Mouse (Mus musculus): ENCODE measurements around the gene Ifitm10. TPM values are rescaled to one million over a fixed set of nuclear protein-coding genes. Genes with fewer than 3 reads are reported as not detected.
A peak's percentile ranks its signal among the peaks of the same experiment; 100 is the strongest.

The Ifitm10 gene
- polyA plus RNA-seq, 1 experiment from 2014 or later, result 3.0 TPM

DNA sequence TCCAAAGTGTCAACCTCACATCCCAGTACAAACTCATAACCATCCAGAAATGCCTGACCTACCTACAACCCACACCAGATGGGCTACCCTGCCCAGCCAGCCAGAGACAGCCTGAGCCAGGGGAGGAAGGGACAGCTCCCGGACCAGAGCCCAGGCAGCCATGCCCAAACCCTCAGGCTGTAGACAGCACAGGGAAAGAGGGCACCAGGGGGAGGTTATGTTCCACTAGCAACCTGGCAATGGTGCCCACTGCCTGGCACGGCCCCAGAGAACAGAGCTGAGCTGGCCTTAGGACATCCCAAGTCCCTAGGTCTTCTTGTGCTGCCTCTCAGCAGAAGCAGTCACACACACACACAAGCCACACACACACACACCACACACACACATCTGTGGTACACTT lies 4.7 kb downstream of the Ifitm10 start:
- Histone ChIP-seq H3K36me3 (ENCODE audit: control insufficient read depth, insufficient read depth, low read length) (no peaks in the 10 kb centered on the region), H3K4me3 (ENCODE audit: low read depth, low read length) (no peak overlapping the region), H3K9ac (ENCODE audit: low read depth, low read length) (no peak overlapping the region), H3K27me3 (replicated peaks; ENCODE audit: control insufficient read depth, insufficient read depth, low read length) (peaks cover 31% of the 10 kb centered on the region), H3K4me2 (ENCODE audit: low read depth, low read length) (no peak overlapping the region), H3K9me3 (ENCODE audit: control insufficient read depth, low read length) (no peaks in the 10 kb centered on the region), H3K4me1 (ENCODE audit: control insufficient read depth, insufficient read depth, low read length) (peaks cover 7% of the 10 kb centered on the region; the same call in 1 of the 2 replicates), H3K27ac (replicated peaks; ENCODE audit: low read depth, low read length) (no peak overlapping the region)
- DNase-seq (ENCODE audit: low spot score), result no peak
- 70% methylated on average over 2 of the region's 2 CpGs for WGBS
- no peak for ATAC-seq (ENCODE audit: low read depth)

GRCm38 (mm10) chr7:142363107-142363506 lies 10.4 kb downstream of the Ifitm10 start:
- no peaks in the 10 kb centered on the region for H3K36me3 ChIP-seq (ENCODE audit: control insufficient read depth, insufficient read depth, low read length)
- DNase-seq (ENCODE audit: low spot score) (no peak), ATAC-seq (ENCODE audit: low read depth) (no peak)

GRCm38 (mm10) chr7:142360743-142361142 lies 12.8 kb downstream of the Ifitm10 start:
- Histone ChIP-seq H3K4me1 (ENCODE audit: control insufficient read depth, insufficient read depth, low read length) (no peaks in the 10 kb centered on the region), H3K27me3 (replicated peaks; ENCODE audit: control insufficient read depth, insufficient read depth, low read length) (no peaks in the 10 kb centered on the region), H3K9ac (ENCODE audit: low read depth, low read length) (no peak overlapping the region), H3K36me3 (ENCODE audit: control insufficient read depth, insufficient read depth, low read length) (no peaks in the 10 kb centered on the region), H3K27ac (replicated peaks; ENCODE audit: low read depth, low read length) (no peak overlapping the region), H3K4me2 (ENCODE audit: low read depth, low read length) (no peak overlapping the region), H3K4me3 (ENCODE audit: low read depth, low read length) (no peak overlapping the region), H3K9me3 (ENCODE audit: control insufficient read depth, low read length) (no peaks in the 10 kb centered on the region)
- DNase-seq (ENCODE audit: low spot score), result no peak
- no peak for ATAC-seq (ENCODE audit: low read depth)

More at GRCm38 (mm10) chr7:142363107-142363506, 10.4 kb downstream of the Ifitm10 start:
- Histone ChIP-seq H3K4me1 (ENCODE audit: control insufficient read depth, insufficient read depth, low read length) (no peaks in the 10 kb centered on the region), H3K27ac (replicated peaks; ENCODE audit: low read depth, low read length) (no peak overlapping the region), H3K4me2 (ENCODE audit: low read depth, low read length) (no peak overlapping the region), H3K9me3 (ENCODE audit: control insufficient read depth, low read length) (no peaks in the 10 kb centered on the region), H3K4me3 (ENCODE audit: low read depth, low read length) (no peak overlapping the region), H3K27me3 (replicated peaks; ENCODE audit: control insufficient read depth, insufficient read depth, low read length) (no peaks in the 10 kb centered on the region), H3K9ac (ENCODE audit: low read depth, low read length) (no peak overlapping the region)
- 75% methylated on average over 4 of the region's 4 CpGs for WGBS

DNA sequence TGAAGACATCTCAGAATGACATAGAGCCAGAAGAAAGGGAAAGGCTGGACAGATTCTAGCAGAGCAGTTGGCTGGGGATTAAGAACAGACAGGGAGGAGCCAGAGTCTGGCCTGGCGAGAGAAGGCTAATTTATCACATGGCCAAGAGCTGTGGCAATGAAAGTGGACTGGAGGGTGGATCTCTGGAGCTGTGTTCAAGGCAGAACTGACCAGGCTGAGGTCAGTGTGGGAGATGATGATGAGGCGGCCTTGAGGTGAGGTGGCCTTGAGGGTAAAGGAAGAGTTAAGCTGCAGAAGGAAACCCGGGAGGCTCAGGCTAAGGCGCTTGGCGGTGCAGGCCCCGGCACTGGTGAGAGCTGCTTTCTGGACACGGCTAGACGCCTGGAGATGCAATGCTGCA lies 14.4 kb downstream of the Ifitm10 start:
- H3K27me3 ChIP-seq (replicated peaks; ENCODE audit: control insufficient read depth, insufficient read depth, low read length), result no peaks in the 10 kb centered on the region
- no peak overlapping the region for H3K9ac ChIP-seq (ENCODE audit: low read depth, low read length)
- H3K36me3 ChIP-seq (ENCODE audit: control insufficient read depth, insufficient read depth, low read length), result no peaks in the 10 kb centered on the region
- DNase-seq (ENCODE audit: low spot score), result no peak
- no peak overlapping the region for H3K4me3 ChIP-seq (ENCODE audit: low read depth, low read length)
- ATAC-seq (ENCODE audit: low read depth), result no peak
- no peak overlapping the region for H3K27ac ChIP-seq (replicated peaks; ENCODE audit: low read depth, low read length)
- WGBS, result 71% methylated on average over 8 of the region's 8 CpGs
- H3K4me2 ChIP-seq (ENCODE audit: low read depth, low read length), result no peak overlapping the region
- H3K4me1 ChIP-seq (ENCODE audit: control insufficient read depth, insufficient read depth, low read length), result no peaks in the 10 kb centered on the region
- no peaks in the 10 kb centered on the region for H3K9me3 ChIP-seq (ENCODE audit: control insufficient read depth, low read length)

DNA sequence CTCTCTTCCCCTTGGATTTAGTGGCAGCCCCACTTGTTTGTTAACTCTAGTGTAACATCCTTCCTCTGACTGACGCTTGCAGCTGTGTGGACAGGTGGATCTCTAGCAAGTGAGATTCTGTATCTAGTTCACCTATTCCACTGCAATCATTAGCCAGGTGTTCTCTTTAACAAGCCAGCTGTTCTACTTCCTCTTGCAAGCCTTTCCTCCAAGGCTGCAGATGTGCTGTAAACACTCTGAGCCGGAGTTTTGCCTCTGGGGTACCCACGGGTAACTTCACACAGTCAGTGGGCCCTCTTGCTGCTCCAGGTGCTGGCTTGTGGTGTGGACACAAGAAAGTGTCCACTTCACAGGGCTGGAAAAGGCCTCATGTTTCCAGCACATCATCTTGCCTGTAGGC lies 16.0 kb downstream of the Ifitm10 start:
- H3K9ac ChIP-seq (ENCODE audit: low read depth, low read length), result no peak overlapping the region
- ATAC-seq (ENCODE audit: low read depth) (no peak), DNase-seq (ENCODE audit: low spot score) (no peak)
- H3K4me2 ChIP-seq (ENCODE audit: low read depth, low read length), result no peak overlapping the region
- no peak overlapping the region for H3K27ac ChIP-seq (replicated peaks; ENCODE audit: low read depth, low read length)
- H3K9me3 ChIP-seq (ENCODE audit: control insufficient read depth, low read length), result no peaks in the 10 kb centered on the region
- H3K27me3 ChIP-seq (replicated peaks; ENCODE audit: control insufficient read depth, insufficient read depth, low read length), result no peaks in the 10 kb centered on the region
- H3K4me1 ChIP-seq (ENCODE audit: control insufficient read depth, insufficient read depth, low read length), result no peaks in the 10 kb centered on the region
- no peaks in the 10 kb centered on the region for H3K36me3 ChIP-seq (ENCODE audit: control insufficient read depth, insufficient read depth, low read length)
- WGBS, result 76% methylated on average over 3 of the region's 3 CpGs
- H3K4me3 ChIP-seq (ENCODE audit: low read depth, low read length), result no peak overlapping the region

DNA sequence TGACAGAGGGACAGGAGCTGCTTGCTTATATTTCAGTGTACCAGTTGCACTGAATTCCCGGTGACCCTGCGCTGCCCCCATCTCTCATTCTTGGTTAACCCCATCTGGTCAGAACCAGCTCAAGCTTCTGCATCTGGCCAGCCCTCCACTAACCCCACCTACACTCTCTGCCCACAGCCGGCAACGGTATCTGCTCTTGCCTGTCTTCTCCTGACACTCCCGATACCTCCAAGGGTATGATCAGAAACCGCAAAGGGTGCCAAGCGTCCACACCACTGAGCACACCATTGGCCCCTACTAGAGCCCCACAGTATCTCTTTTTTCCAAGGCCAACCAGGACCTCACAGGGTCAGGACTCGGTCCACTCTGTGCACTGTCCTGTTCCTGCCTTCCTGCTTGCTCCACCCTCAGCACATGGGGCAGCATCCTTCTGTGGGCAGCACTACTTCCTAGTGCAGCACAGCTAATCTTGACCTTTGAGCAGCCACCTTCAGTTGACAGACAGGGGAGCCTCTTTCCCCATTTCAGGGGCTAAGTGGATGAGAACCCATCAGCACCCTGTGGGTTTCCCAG lies 18.8 kb downstream of the Ifitm10 start:
- no peaks in the 10 kb centered on the region for H3K9me3 ChIP-seq (ENCODE audit: control insufficient read depth, low read length)
- DNase-seq (ENCODE audit: low spot score) (no peak), ATAC-seq (ENCODE audit: low read depth) (no peak)
- H3K9ac ChIP-seq (ENCODE audit: low read depth, low read length), result no peak overlapping the region
- no peaks in the 10 kb centered on the region for H3K27me3 ChIP-seq (replicated peaks; ENCODE audit: control insufficient read depth, insufficient read depth, low read length)
- H3K4me2 ChIP-seq (ENCODE audit: low read depth, low read length), result no peak overlapping the region
- H3K36me3 ChIP-seq (ENCODE audit: control insufficient read depth, insufficient read depth, low read length), result no peaks in the 10 kb centered on the region
- no peak overlapping the region for H3K4me3 ChIP-seq (ENCODE audit: low read depth, low read length)
- no peak overlapping the region for H3K27ac ChIP-seq (replicated peaks; ENCODE audit: low read depth, low read length)
- H3K4me1 ChIP-seq (ENCODE audit: control insufficient read depth, insufficient read depth, low read length), result no peaks in the 10 kb centered on the region
- 56% methylated on average over 8 of the region's 8 CpGs for WGBS

DNA sequence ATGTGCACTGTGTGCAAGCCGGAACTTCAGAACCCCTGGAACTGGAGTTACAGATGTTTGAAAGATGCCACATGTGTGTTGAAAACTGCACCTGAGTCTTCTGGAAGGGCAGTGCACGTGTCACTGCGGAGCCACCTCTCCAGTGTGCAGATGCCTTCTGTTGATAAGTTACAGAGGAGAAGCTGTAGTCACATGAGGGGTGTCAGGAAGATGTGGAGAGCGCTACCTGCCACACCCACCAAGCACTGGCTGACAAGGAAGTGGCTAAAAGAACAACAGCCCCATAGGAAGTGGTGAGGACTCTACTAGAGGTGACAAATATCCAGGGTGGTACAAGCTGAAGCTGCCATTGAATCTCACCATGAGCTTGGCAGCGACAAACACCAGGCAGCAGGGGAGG lies 19.7 kb downstream of the Ifitm10 start:
- Histone ChIP-seq H3K36me3 (ENCODE audit: control insufficient read depth, insufficient read depth, low read length) (no peaks in the 10 kb centered on the region), H3K4me2 (ENCODE audit: low read depth, low read length) (no peak overlapping the region), H3K27ac (replicated peaks; ENCODE audit: low read depth, low read length) (no peak overlapping the region), H3K4me1 (ENCODE audit: control insufficient read depth, insufficient read depth, low read length) (peaks cover 5% of the 10 kb centered on the region; the same call in 1 of the 2 replicates), H3K4me3 (ENCODE audit: low read depth, low read length) (no peak overlapping the region), H3K9ac (ENCODE audit: low read depth, low read length) (no peak overlapping the region), H3K9me3 (ENCODE audit: control insufficient read depth, low read length) (no peaks in the 10 kb centered on the region), H3K27me3 (replicated peaks; ENCODE audit: control insufficient read depth, insufficient read depth, low read length) (no peaks in the 10 kb centered on the region)
- WGBS, result 63% methylated on average over 5 of the region's 5 CpGs
- DNase-seq (ENCODE audit: low spot score), result no peak
- ATAC-seq (ENCODE audit: low read depth), result no peak

- DNase-seq (ENCODE audit: low spot score) (no peak), ATAC-seq (ENCODE audit: low read depth) (no peak)
- Histone ChIP-seq H3K9ac (ENCODE audit: low read depth, low read length) (no peak overlapping the region), H3K4me2 (ENCODE audit: low read depth, low read length) (no peak overlapping the region), H3K4me1 (ENCODE audit: control insufficient read depth, insufficient read depth, low read length) (peaks cover 5% of the 10 kb centered on the region; the same call in 1 of the 2 replicates), H3K27me3 (replicated peaks; ENCODE audit: control insufficient read depth, insufficient read depth, low read length) (no peaks in the 10 kb centered on the region), H3K9me3 (ENCODE audit: control insufficient read depth, low read length) (no peaks in the 10 kb centered on the region), H3K4me3 (ENCODE audit: low read depth, low read length) (no peak overlapping the region), H3K27ac (replicated peaks; ENCODE audit: low read depth, low read length) (peak overlapping the region; percentile 23; the same call in 1 of the 2 replicates), H3K36me3 (ENCODE audit: control insufficient read depth, insufficient read depth, low read length) (no peaks in the 10 kb centered on the region)
- WGBS, result 68% methylated on average over 5 of the region's 5 CpGs
Measured at GRCm38 (mm10) chr7:142351569-142351968, 22.0 kb downstream of the Ifitm10 start.

GRCm38 (mm10) chr7:142349308-142349961 lies 24.1 kb downstream of the Ifitm10 start:
- H3K36me3 ChIP-seq (ENCODE audit: control insufficient read depth, insufficient read depth, low read length), result no peaks in the 10 kb centered on the region
- no peaks in the 10 kb centered on the region for H3K9me3 ChIP-seq (ENCODE audit: control insufficient read depth, low read length)
- peaks cover 5% of the 10 kb centered on the region; the same call in 1 of the 2 replicates for H3K4me1 ChIP-seq (ENCODE audit: control insufficient read depth, insufficient read depth, low read length)
- peak overlapping the region; percentile 42 for H3K27ac ChIP-seq (replicated peaks; ENCODE audit: low read depth, low read length)
- DNase-seq (ENCODE audit: low spot score) (peak; percentile 82), ATAC-seq (ENCODE audit: low read depth) (peak; percentile 83)
- 0 out of 2 replicates have a peak overlapping the region, but pooled peaks have one; percentile 21 for H3K9ac ChIP-seq (ENCODE audit: low read depth, low read length)
- 23% methylated on average over 9 of the region's 9 CpGs for WGBS
- no peak overlapping the region for H3K4me2 ChIP-seq (ENCODE audit: low read depth, low read length)
- no peak overlapping the region for H3K4me3 ChIP-seq (ENCODE audit: low read depth, low read length)
- H3K27me3 ChIP-seq (replicated peaks; ENCODE audit: control insufficient read depth, insufficient read depth, low read length), result no peaks in the 10 kb centered on the region
